Mouse (Mus musculus) Patski (cell line): ENCODE data around the gene Tmem189. TPM values are rescaled to one million over a fixed set of nuclear protein-coding genes. Genes with fewer than 3 reads are reported as not detected.

ENCODE experiments used
- ATAC-seq: fragments of 100-300 bp; one replicate; pipeline ENCODE4 v1.8.0; 2021
- CTCF ChIA-PET: fragments of 350-600 bp; sonication (Branson Sonifier 250); formaldehyde crosslinking; loops from one replicate; lab custom pipeline; 2022; ENCODE audit warnings: inconsistent platforms; lab: Charles Lee
- POLR2A ChIA-PET: fragments of 350-600 bp; sonication (Branson Sonifier 250); formaldehyde crosslinking; loops from one replicate; lab custom pipeline; 2022; ENCODE audit warnings: antibody characterized with exemption, inconsistent platforms; lab: Charles Lee
- DNase-seq: peaks from one replicate; pipeline ENCODE4 v3.0.0-alpha.2; 2011; ENCODE audit warnings: low read depth, low spot score
- H3K27me3 ChIP-seq: fragments of 371-371 bp; one replicate; pipeline ENCODE4 v1.5.1; 2021
- CTCF ChIP-seq: fragments of 100-300 bp; IDR thresholded peaks from one replicate; pipeline ENCODE4 v1.5.1; 2021
- in situ Hi-C: fragments of 300-500 bp; cut with MboI; formaldehyde crosslinking; loops from 3 replicates; pipeline ENCODE4 v1.11.1; 2018; ENCODE audit warnings: low pct_unique_long_range_greater_than_20kb, mixed read lengths
- polyA plus RNA-seq: library from polyadenylated mRNA; unstranded; gene quantifications from one replicate; pipeline ENCODE4 v1.2.3, GENCODE M21; 2021

Gene Tmem189
- polyA plus RNA-seq, 1 experiment from 2014 or later = 36.1 TPM

- in situ Hi-C loops = no loop called here
Observed at GRCm38 (mm10) chr2:167719520-167719919, 29.9 kb upstream of the Tmem189 start.

GRCm38 (mm10) chr2:167717208-167717607, 27.6 kb upstream of the Tmem189 start:
- CTCF ChIA-PET = no interaction called here
- in situ Hi-C loops = no loop called here
- POLR2A ChIA-PET = interaction anchor here (0.6 to 1.4 kb wide), 3 partner anchors 10 to 29 kb away, joined by 3 to 4 read pairs (median 3); partner anchors contain the start of gene Tmem189
- H3K27me3 ChIP-seq = no peaks in the 10 kb centered on the region
- DNase-seq (no peak), ATAC-seq (no peak)
- TF ChIP-seq CTCF = no peak

More at GRCm38 (mm10) chr2:167719520-167719919, 29.9 kb upstream of the Tmem189 start:
- ATAC-seq = no peak
- POLR2A ChIA-PET = no interaction called here
- no peaks in the 10 kb centered on the region for H3K27me3 ChIP-seq
- CTCF ChIA-PET = no interaction called here
- no peak for DNase-seq
- TF ChIP-seq CTCF = no peak

- ATAC-seq = no peak
Observed at GRCm38 (mm10) chr2:167715008-167715407, 25.4 kb upstream of the Tmem189 start.

GRCm38 (mm10) chr2:167714298-167714697, 24.7 kb upstream of the Tmem189 start:
- H3K27me3 ChIP-seq = no peaks in the 10 kb centered on the region
- no peak for TF ChIP-seq CTCF
- DNase-seq = no peak
- ATAC-seq = no peak
- ChIA-PET POLR2A (interaction anchor here (0.7 to 1.0 kb wide), 3 partner anchors 23 to 73 kb away, joined by 3 read pairs; no protein-coding TSS in a partner anchor), CTCF (interaction anchor here (0.8 to 2.3 kb wide), 9 partner anchors 10 to 177 kb away, joined by 3 to 9 read pairs (median 4); no protein-coding TSS in a partner anchor)
- in situ Hi-C loops = no loop called here

More at GRCm38 (mm10) chr2:167715008-167715407, 25.4 kb upstream of the Tmem189 start:
- ChIA-PET POLR2A (interaction anchor here (1.0 kb wide), 1 partner anchor 46 kb away, joined by 3 read pairs; no protein-coding TSS in a partner anchor), CTCF (no interaction called here)
- DNase-seq = no peak
- in situ Hi-C loops = no loop called here
- no peaks in the 10 kb centered on the region for H3K27me3 ChIP-seq
- TF ChIP-seq CTCF = no peak

- ATAC-seq = peak; percentile 57
- CTCF ChIA-PET = interaction anchor here (0.6 to 2.3 kb wide), 15 partner anchors 9 to 179 kb away, joined by 3 to 9 read pairs (median 4); no protein-coding TSS in a partner anchor
- TF ChIP-seq CTCF = no peak
- H3K27me3 ChIP-seq = no peaks in the 10 kb centered on the region
- in situ Hi-C loops = no loop called here
- DNase-seq = peak; percentile 92
- POLR2A ChIA-PET = interaction anchor here (0.6 to 1.0 kb wide), 6 partner anchors 20 to 75 kb away, joined by 3 read pairs; no protein-coding TSS in a partner anchor
Observed at GRCm38 (mm10) chr2:167712872-167713821, 23.5 kb upstream of the Tmem189 start.

- DNase-seq (no peak), ATAC-seq (no peak)
- ChIA-PET CTCF (interaction anchor here (1.2 to 1.9 kb wide), 3 partner anchors 15 to 55 kb away, joined by 3 to 7 read pairs (median 4); no protein-coding TSS in a partner anchor), POLR2A (interaction anchor here (0.6 to 1.9 kb wide), 4 partner anchors 18 to 178 kb away, joined by 3 to 8 read pairs (median 5); no protein-coding TSS in a partner anchor)
- in situ Hi-C loops = no loop called here
- TF ChIP-seq CTCF = no peak
- H3K27me3 ChIP-seq = no peaks in the 10 kb centered on the region
Observed at GRCm38 (mm10) chr2:167710574-167710973, 21.0 kb upstream of the Tmem189 start.

GRCm38 (mm10) chr2:167709969-167710368, 20.3 kb upstream of the Tmem189 start:
- DNase-seq (no peak), ATAC-seq (no peak)
- in situ Hi-C loops = no loop called here
- H3K27me3 ChIP-seq = no peaks in the 10 kb centered on the region
- ChIA-PET POLR2A (interaction anchor here (0.6 to 1.9 kb wide), 5 partner anchors 9 to 178 kb away, joined by 3 to 8 read pairs (median 4); no protein-coding TSS in a partner anchor), CTCF (interaction anchor here (1.2 to 1.9 kb wide), 3 partner anchors 15 to 56 kb away, joined by 3 to 7 read pairs (median 4); no protein-coding TSS in a partner anchor)
- no peak for TF ChIP-seq CTCF

- no peak for TF ChIP-seq CTCF
- ATAC-seq (no peak), DNase-seq (no peak)
- in situ Hi-C loops = no loop called here
- ChIA-PET CTCF (no interaction called here), POLR2A (interaction anchor here (0.9 kb wide), 2 partner anchors 20 to 36 kb away, joined by 3 read pairs; no protein-coding TSS in a partner anchor)
- H3K27me3 ChIP-seq = no peaks in the 10 kb centered on the region
Observed at GRCm38 (mm10) chr2:167708373-167708772, 18.8 kb upstream of the Tmem189 start.

- DNase-seq = no peak
- H3K27me3 ChIP-seq = no peaks in the 10 kb centered on the region
- TF ChIP-seq CTCF = no peak
- POLR2A ChIA-PET = interaction anchor here (1.0 to 1.8 kb wide), 2 partner anchors 11 to 16 kb away, joined by 4 to 8 read pairs; no protein-coding TSS in a partner anchor
- in situ Hi-C loops = no loop called here
- CTCF ChIA-PET = interaction anchor here (0.8 kb wide), 1 partner anchor 39 kb away, joined by 3 read pairs; no protein-coding TSS in a partner anchor
- ATAC-seq = peak; percentile 30
Observed at GRCm38 (mm10) chr2:167706183-167706939, 16.7 kb upstream of the Tmem189 start.
